Mouse (Mus musculus) ES-Bruce4 (cell line): ENCODE data around the gene Naa40.

ENCODE experiments used
- CTCF ChIP-seq: IDR thresholded peaks from one replicate; pipeline ENCODE4 v1.8.1; 2011; ENCODE audit warnings: low read depth, low read length
- POLR2A ChIP-seq: IDR thresholded peaks from one replicate; pipeline ENCODE4 v1.8.1; 2011; ENCODE audit warnings: low read length; ENCODE audit not compliant: insufficient read depth

DNA sequence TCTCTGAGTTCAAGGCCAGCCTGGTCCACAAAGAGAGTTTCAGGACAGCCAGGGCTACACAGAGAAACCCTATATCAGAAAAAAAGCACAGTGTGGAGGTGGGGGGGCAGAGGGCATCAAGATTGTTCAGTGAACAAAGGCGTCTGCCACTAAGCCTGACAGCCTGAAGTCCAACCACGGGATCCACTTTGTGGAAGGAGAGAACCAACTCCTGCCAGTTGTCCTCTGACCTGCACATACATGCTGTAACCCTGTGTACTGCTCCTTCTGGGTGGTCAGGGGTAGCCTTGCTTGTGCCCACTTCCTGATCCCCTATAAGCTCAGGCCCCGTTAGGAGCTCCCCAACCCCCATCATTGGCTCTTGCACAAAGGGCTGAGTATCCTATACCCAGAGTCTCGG, 55.9 kb downstream of the Naa40 start:
- TF ChIP-seq CTCF (no peak), POLR2A (no peak)
